Mouse (Mus musculus) megakaryocyte, embryonic 14.5 days (primary cell): ENCODE results near the gene Man1c1.

Experiments used
- FLI1 ChIP-seq: IDR thresholded peaks from 2 replicates; pipeline ENCODE4 v1.6.1; 2012; ENCODE audit warnings: low read length, inconsistent platforms, mixed read lengths
- GATA1 ChIP-seq: IDR thresholded peaks from 3 replicates; pipeline ENCODE4 v1.6.1; 2012; ENCODE audit warnings: mixed read lengths, low read length, inconsistent platforms, borderline replicate concordance

GRCm38 (mm10) chr4:134741949-134742348 lies 37.9 kb upstream of the Man1c1 start:
- TF ChIP-seq GATA1 (no peak), FLI1 (no peak)
